Mouse (Mus musculus): ENCODE data around the gene Ddi2.

DNA sequence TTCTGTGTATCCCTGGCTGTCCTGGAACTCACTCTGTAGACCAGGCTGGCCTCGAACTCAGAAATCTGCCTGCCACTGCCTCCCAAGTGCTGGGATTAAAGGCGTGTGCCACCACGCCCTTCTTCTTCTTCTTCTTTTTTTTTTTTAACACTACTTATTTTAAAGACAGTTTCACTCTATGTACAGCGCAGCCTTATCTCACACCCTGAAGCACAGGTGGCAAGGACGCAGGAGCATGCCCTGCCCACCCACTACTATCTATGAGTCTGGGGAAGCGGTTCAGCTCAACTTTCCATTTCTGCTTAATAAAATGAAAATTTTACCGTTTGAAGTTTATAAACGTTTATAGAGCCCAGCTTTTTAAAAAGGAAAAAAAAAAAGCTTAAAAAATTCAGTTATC is 34.7 kb downstream of the Ddi2 start:
- TF ChIP-seq CTCF (IDR thresholded peaks at IDR 0.05; ENCODE audit: extremely low read depth, insufficient read length, insufficient replicate concordance, low read depth, low read length) (no peak), POLR2A (IDR thresholded peaks at IDR 0.05; ENCODE audit: low read depth, low read length) (no peak)
